Mouse (Mus musculus) Muller cell, postnatal 12 days (primary cell): ENCODE measurements around the gene Armc3.

Source experiments
- DNase-seq: peaks from one replicate; pipeline ENCODE4 v3.0.0-alpha.2; 2015; ENCODE audit errors: inconsistent ontology term

Gene Armc3

DNA sequence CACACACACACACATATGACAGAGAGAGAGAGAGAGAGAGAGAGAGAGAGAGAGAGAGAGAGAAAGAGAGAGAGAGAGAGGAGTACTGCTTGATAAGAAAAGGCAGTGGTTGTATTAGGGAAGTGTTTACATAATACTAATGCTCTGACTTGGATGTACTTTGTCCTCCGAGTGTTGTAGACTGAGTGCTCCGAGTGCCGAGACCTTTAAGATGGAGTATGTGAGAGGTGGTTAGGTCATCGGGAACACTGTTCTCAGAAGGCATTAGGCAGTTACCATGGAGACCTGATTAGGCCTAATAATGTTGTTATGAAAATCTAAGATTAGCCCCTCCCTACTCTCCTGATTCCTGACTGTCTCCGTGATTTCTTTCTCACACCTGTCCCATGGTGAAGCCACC, 151.1 kb downstream of the Armc3 start:
- DNase-seq, result no peak

DNA sequence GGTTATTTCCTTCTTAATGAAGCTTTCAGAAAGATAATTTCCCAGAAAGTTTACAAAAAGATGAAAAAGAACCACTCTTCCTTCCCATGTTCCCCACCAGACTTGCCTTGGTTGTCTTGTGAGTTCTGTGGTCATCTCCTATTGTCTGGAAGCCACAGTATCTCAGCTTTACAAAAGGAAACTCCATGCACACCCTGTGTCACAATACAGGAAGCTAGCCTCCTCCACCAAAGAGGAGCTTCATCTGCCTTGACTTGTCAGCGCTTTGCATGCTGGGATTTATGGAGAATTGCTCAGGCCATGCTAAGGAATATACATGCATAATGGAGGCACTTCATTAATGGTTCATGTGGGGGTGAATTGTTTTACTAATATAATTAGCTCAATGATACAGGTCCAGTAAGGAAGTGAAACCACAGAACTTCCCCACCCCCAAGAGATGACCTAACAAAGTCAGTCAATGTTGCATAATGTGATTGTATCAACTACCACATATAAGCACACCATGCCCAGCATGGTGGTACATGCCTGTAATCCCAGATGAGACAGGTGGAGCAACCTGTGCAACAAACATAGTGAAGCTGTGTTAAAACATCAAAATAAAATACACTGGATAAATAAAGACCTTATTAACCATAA, 152.6 kb downstream of the Armc3 start:
- no peak for DNase-seq

DNA sequence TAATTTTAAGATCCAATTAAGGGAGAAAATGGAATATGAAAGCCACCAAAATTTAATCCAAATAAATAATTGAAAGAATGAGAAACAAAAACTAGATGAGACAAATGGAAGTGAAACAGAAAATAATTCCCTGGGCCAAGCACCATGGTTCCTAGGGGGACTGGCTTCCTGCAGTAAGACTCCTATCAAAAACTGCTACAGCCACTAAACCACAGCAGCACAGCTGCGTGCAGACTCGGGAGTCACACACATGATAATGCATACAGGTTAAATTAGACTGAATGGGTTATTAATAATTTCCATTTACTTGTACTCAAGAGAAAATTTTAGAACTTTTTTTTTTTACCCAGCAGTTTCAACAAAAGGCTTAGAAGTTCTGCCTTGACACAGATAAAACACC, 154.1 kb downstream of the Armc3 start:
- no peak for DNase-seq
